Mouse (Mus musculus): Measurements from ENCODE around the gene Cdk10. TPM values are rescaled to one million over a fixed set of nuclear protein-coding genes. Genes with fewer than 3 reads are reported as not detected.
"Not testable (repeated sequence)": the region's sequence is repeated elsewhere in the genome, so short reads cannot be mapped to it uniquely, and the experiment has no call there.

The Cdk10 gene
- polyA plus RNA-seq, 1 experiment from 2014 or later: 53.3 TPM

DNA sequence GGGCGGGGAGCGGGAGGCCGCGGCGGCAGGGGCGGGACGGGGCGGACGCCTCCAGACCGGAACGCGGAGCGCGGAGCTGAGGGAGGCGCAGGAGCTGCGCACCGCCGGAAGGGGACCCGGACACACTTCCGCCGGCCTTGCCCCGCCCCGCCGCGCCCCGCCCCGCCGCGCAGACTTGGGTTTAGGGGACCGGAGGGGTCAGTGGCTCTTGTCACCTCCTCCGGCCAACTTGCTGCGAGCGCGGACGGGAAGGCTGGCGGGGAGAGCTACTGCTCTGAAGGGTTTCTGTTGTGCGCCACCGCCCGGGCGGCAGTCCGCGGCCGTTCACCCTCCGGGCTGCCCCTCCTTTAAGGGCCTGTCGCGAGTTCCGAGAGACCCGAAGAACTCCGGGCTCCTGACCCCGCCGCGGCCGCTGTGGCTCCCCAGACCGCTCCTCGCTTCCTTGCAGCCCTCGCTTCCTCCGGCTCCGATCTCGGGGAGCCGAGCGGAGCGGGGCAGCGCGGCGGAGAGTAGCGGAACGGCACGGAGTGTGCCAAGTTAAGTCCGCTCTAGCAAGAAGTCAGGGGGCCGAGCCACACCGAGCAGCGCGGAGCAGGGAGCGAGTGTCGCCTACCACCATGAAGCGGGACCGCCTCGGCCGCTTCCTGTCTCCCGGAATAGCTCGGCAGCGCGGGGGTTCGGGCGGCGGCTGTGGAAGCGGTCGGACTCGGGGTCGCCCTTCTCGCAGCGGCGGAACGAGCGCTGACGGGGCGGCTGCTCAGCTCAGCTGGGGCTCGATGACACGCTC is 29.6 kb downstream of the Cdk10 start, which contains the start of the genes Zfp276 and Vps9d1:
Gene Zfp276 (plus strand): TSS at position 97 of the 787 bp plus-strand sequence.
Gene Vps9d1 (minus strand): TSS at position 250 of the 787 bp plus-strand sequence.
- H3K9ac ChIP-seq (ENCODE audit: low read depth, low read length): peak within 1 kb of the TSS; percentile 99
- peak within 1 kb of the TSS; percentile 98 for H3K4me3 ChIP-seq (ENCODE audit: low read length)
- no peaks in the 10 kb centered on the region for H3K9me3 ChIP-seq (ENCODE audit: control insufficient read depth, low read length)
- peak within 1 kb of the TSS; percentile 92 for H3K27ac ChIP-seq (ENCODE audit: low read depth, low read length)
- peaks cover 28% of the 10 kb centered on the region for H3K4me1 ChIP-seq (ENCODE audit: control insufficient read depth, insufficient read depth, low read depth, low read length)
- peak within 1 kb of the TSS; percentile 81 for H3K4me2 ChIP-seq (ENCODE audit: low read length)
- under 1% methylated on average over 63 of the region's 99 CpGs for WGBS
- H3K27me3 ChIP-seq (replicated peaks; ENCODE audit: control insufficient read depth, insufficient read depth, low read length): no peaks in the 10 kb centered on the region
- peak; percentile 96 for ATAC-seq
- H3K36me3 ChIP-seq (ENCODE audit: control insufficient read depth, insufficient read depth, low read length): peaks cover 32% of the 10 kb centered on the region

DNA sequence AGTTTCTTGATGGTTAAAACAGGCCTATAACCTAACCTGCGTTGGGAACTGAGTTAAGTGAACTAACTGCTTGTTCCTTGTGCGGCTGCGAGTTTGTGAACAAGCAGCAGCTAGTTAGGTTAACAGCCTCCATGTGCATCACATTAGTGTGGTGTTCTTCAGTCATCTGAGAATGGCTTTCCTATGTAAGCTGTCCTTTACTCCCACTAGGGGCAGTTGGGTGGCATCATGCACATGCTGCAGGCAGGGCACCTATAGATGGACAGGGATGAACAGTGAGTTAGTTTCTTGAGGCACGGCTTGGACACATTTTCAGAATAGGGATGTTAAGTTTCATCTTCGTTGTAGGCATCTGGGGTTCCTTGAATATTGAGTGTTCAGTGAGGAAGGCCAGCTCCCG is 30.5 kb downstream of the Cdk10 start:
- H3K27me3 ChIP-seq (replicated peaks; ENCODE audit: control insufficient read depth, insufficient read depth, low read length): no peaks in the 10 kb centered on the region
- H3K9me3 ChIP-seq (ENCODE audit: control insufficient read depth, low read length): no peaks in the 10 kb centered on the region
- peaks cover 28% of the 10 kb centered on the region for H3K4me1 ChIP-seq (ENCODE audit: control insufficient read depth, insufficient read depth, low read depth, low read length)
- H3K4me2 ChIP-seq (ENCODE audit: low read length): peak overlapping the region; percentile 81
- WGBS: 76% methylated on average over 6 of the region's 6 CpGs
- H3K36me3 ChIP-seq (ENCODE audit: control insufficient read depth, insufficient read depth, low read length): peaks cover 36% of the 10 kb centered on the region
- peak overlapping the region; percentile 99 for H3K9ac ChIP-seq (ENCODE audit: low read depth, low read length)
- H3K27ac ChIP-seq (ENCODE audit: low read depth, low read length): no peak overlapping the region
- H3K4me3 ChIP-seq (ENCODE audit: low read length): peak overlapping the region; percentile 98
- no peak for ATAC-seq

DNA sequence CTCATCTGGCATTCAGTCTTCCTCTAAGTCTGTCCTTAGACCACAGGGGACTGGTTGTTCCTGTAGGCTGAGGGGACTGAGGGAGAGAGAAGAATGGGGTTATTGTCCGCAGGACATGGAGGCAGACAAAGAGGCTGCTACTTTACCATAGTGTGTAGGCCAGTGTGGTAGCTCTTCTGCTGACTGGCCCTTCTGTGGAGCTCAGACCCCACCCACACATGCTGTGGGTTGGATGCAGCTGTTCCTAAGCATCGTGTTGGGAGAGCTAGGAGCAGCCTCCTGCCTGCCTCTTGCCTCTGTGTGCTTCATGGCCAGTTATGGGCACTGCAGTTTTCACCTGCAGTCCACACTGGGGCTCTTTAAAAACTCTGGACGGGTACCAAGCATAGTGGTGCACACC is 32.5 kb downstream of the Cdk10 start:
- H3K27ac ChIP-seq (ENCODE audit: low read depth, low read length): no peak overlapping the region
- no peak overlapping the region for H3K9ac ChIP-seq (ENCODE audit: low read depth, low read length)
- no peak for ATAC-seq
- H3K27me3 ChIP-seq (replicated peaks; ENCODE audit: control insufficient read depth, insufficient read depth, low read length): no peaks in the 10 kb centered on the region
- peaks cover 31% of the 10 kb centered on the region for H3K36me3 ChIP-seq (ENCODE audit: control insufficient read depth, insufficient read depth, low read length)
- WGBS: 61% methylated on average over 3 of the region's 3 CpGs
- peaks cover 28% of the 10 kb centered on the region for H3K4me1 ChIP-seq (ENCODE audit: control insufficient read depth, insufficient read depth, low read depth, low read length)
- no peak overlapping the region for H3K4me3 ChIP-seq (ENCODE audit: low read length)
- H3K4me2 ChIP-seq (ENCODE audit: low read length): no peak overlapping the region
- no peaks in the 10 kb centered on the region for H3K9me3 ChIP-seq (ENCODE audit: control insufficient read depth, low read length)

DNA sequence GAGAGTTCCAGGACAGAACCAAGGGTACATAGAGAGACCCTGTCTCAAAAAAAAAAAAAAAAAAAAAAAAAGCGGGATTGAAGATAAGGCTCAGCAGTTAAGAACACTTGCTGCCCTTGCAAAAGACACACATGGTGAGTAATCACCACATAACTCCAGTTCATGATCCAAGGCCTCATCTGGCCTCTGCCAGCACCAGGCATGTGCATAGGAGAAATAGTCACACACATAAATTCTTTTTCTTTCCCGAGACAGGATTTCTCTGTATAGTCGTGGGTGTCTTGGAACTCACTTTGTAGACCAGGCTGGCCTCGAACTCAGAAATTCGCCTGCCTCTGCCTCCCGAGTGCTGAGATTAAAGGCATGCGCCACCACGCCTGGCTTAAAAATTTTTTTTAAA is 33.0 kb downstream of the Cdk10 start:
- H3K4me2 ChIP-seq (ENCODE audit: low read length); H3K27ac ChIP-seq (ENCODE audit: low read depth, low read length); H3K4me3 ChIP-seq (ENCODE audit: low read length); H3K9me3 ChIP-seq (ENCODE audit: control insufficient read depth, low read length); ATAC-seq; H3K9ac ChIP-seq (ENCODE audit: low read depth, low read length); H3K27me3 ChIP-seq (replicated peaks; ENCODE audit: control insufficient read depth, insufficient read depth, low read length): not testable (repeated sequence)
- H3K4me1 ChIP-seq (ENCODE audit: control insufficient read depth, insufficient read depth, low read depth, low read length): peaks cover 26% of the 10 kb centered on the region
- 90% methylated on average over 8 of the region's 8 CpGs for WGBS
- peaks cover 31% of the 10 kb centered on the region for H3K36me3 ChIP-seq (ENCODE audit: control insufficient read depth, insufficient read depth, low read length)

DNA sequence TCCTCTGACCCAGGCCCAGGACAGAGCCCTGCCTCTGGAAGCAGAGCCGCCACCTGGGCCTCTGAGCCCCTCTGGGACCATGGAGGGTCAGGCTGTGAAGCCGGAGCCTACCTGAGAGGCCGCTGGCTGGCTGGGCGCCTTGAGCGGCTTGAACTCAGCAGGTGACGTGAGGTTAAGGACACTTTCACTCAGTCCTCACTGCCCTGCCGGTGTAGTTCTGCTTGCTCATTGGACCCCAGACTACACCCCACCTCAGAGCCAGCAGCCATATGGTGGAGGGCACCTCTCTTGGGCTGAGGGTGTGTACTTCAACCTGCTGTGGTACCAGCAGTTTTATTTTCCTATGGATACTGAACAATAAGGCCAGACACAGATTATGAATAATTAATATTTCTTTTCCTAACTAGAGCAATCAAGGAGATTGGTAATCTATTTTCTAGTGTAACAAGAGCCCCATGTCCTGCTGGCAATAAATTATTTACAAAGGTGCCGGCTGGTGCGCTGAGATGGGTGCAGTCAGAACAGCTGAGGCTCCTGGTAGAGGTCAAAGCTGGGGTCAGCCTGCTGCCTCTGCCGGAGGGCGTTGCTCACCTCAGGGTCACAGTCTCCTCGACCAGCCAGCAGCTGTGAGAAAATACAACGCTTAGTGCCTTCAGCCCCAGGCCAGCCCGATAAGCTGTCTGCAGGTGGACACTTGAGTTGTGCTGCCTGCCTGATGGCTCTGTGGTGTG is 43.4 kb downstream of the Cdk10 start:
- WGBS: 78% methylated on average over 14 of the region's 14 CpGs
- Histone ChIP-seq H3K4me3 (ENCODE audit: low read length) (no peak overlapping the region), H3K9me3 (ENCODE audit: control insufficient read depth, low read length) (no peaks in the 10 kb centered on the region), H3K36me3 (ENCODE audit: control insufficient read depth, insufficient read depth, low read length) (peaks cover 47% of the 10 kb centered on the region), H3K4me1 (ENCODE audit: control insufficient read depth, insufficient read depth, low read depth, low read length) (no peaks in the 10 kb centered on the region), H3K9ac (ENCODE audit: low read depth, low read length) (no peak overlapping the region), H3K27me3 (replicated peaks; ENCODE audit: control insufficient read depth, insufficient read depth, low read length) (no peaks in the 10 kb centered on the region), H3K4me2 (ENCODE audit: low read length) (no peak overlapping the region), H3K27ac (ENCODE audit: low read depth, low read length) (no peak overlapping the region)
- ATAC-seq: no peak

GRCm38 (mm10) chr8:123271147-123271546 is 46.5 kb downstream of the Cdk10 start:
- WGBS: 89% methylated on average over 10 of the region's 10 CpGs
- H3K27ac ChIP-seq (ENCODE audit: low read depth, low read length): no peak overlapping the region
- H3K4me3 ChIP-seq (ENCODE audit: low read length): no peak overlapping the region
- no peak overlapping the region for H3K4me2 ChIP-seq (ENCODE audit: low read length)
- no peaks in the 10 kb centered on the region for H3K9me3 ChIP-seq (ENCODE audit: control insufficient read depth, low read length)
- no peak for ATAC-seq
- no peaks in the 10 kb centered on the region for H3K27me3 ChIP-seq (replicated peaks; ENCODE audit: control insufficient read depth, insufficient read depth, low read length)
- H3K9ac ChIP-seq (ENCODE audit: low read depth, low read length): no peak overlapping the region
- H3K4me1 ChIP-seq (ENCODE audit: control insufficient read depth, insufficient read depth, low read depth, low read length): no peaks in the 10 kb centered on the region
- peaks cover 29% of the 10 kb centered on the region for H3K36me3 ChIP-seq (ENCODE audit: control insufficient read depth, insufficient read depth, low read length)

- no peak overlapping the region; the same call in 1 of the 2 replicates for H3K9ac ChIP-seq (ENCODE audit: low read depth, low read length)
- H3K4me2 ChIP-seq (ENCODE audit: low read length): no peak overlapping the region
- no peak overlapping the region for H3K4me3 ChIP-seq (ENCODE audit: low read length)
- no peak for ATAC-seq
- no peaks in the 10 kb centered on the region for H3K4me1 ChIP-seq (ENCODE audit: control insufficient read depth, insufficient read depth, low read depth, low read length)
- H3K9me3 ChIP-seq (ENCODE audit: control insufficient read depth, low read length): no peaks in the 10 kb centered on the region
- H3K36me3 ChIP-seq (ENCODE audit: control insufficient read depth, insufficient read depth, low read length): peaks cover 22% of the 10 kb centered on the region
- no peaks in the 10 kb centered on the region for H3K27me3 ChIP-seq (replicated peaks; ENCODE audit: control insufficient read depth, insufficient read depth, low read length)
- H3K27ac ChIP-seq (ENCODE audit: low read depth, low read length): no peak overlapping the region
- WGBS: 81% methylated on average over 4 of the region's 4 CpGs
Observed at GRCm38 (mm10) chr8:123271901-123272300, 47.3 kb downstream of the Cdk10 start.

DNA sequence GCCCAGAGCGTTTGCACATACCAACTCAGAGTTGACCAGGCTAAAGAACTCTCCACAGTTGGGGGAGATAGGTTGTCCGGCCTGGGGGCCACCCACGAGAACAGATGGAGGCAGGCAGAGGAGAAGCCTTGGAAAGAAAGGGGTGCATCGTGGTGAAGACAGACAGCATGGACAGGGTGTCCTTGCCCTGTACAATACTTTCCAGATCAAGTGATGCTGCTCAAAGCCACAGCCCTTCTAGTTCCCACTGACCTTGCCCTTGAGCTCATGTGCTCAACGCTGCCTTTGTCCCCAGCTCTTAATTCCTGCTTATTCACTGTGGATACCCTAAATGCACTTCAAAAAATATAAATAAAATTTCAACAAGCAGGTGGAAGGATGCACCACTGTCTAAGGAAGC is 49.8 kb downstream of the Cdk10 start:
- Histone ChIP-seq H3K27me3 (replicated peaks; ENCODE audit: control insufficient read depth, insufficient read depth, low read length) (no peaks in the 10 kb centered on the region), H3K4me3 (ENCODE audit: low read length) (no peak overlapping the region), H3K4me2 (ENCODE audit: low read length) (no peak overlapping the region), H3K4me1 (ENCODE audit: control insufficient read depth, insufficient read depth, low read depth, low read length) (no peaks in the 10 kb centered on the region), H3K36me3 (ENCODE audit: control insufficient read depth, insufficient read depth, low read length) (peaks cover 8% of the 10 kb centered on the region), H3K27ac (ENCODE audit: low read depth, low read length) (no peak overlapping the region), H3K9ac (ENCODE audit: low read depth, low read length) (no peak overlapping the region), H3K9me3 (ENCODE audit: control insufficient read depth, low read length) (no peaks in the 10 kb centered on the region)
- 86% methylated on average over 5 of the region's 5 CpGs for WGBS
- no peak for ATAC-seq

DNA sequence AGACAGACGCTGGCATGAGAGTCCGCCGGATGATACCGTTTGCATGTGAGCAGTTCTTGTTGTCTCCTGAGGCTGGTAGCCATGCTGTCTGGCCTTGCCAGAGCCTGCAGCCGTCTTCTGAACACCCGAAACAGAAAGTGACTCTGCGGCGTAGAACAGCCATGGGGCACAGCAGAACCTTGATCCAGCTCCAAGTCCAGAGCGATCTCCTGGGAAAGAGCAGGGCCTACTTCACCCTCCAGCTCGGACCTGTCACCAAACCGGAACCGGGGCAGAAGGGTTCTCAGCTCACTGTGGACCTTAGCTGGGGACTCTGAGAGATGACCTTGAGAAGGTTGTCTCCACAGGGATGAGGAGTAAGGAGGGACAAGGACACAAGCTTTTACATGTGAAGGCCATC is 50.5 kb downstream of the Cdk10 start:
- Histone ChIP-seq H3K4me1 (ENCODE audit: control insufficient read depth, insufficient read depth, low read depth, low read length) (no peaks in the 10 kb centered on the region), H3K27me3 (replicated peaks; ENCODE audit: control insufficient read depth, insufficient read depth, low read length) (no peaks in the 10 kb centered on the region), H3K4me3 (ENCODE audit: low read length) (no peak overlapping the region), H3K4me2 (ENCODE audit: low read length) (no peak overlapping the region), H3K9ac (ENCODE audit: low read depth, low read length) (no peak overlapping the region), H3K9me3 (ENCODE audit: control insufficient read depth, low read length) (no peaks in the 10 kb centered on the region), H3K27ac (ENCODE audit: low read depth, low read length) (no peak overlapping the region), H3K36me3 (ENCODE audit: control insufficient read depth, insufficient read depth, low read length) (peaks cover 2% of the 10 kb centered on the region; the same call in 1 of the 2 replicates)
- no peak for ATAC-seq
- WGBS: 91% methylated on average over 12 of the region's 12 CpGs
